Mouse (Mus musculus) G1E-ER4 (cell line): Measurements from ENCODE around the gene Ebf4. TPM values are rescaled to one million over a fixed set of nuclear protein-coding genes. Genes with fewer than 3 reads are reported as not detected.

Experiments
- GATA1 ChIP-seq: IDR thresholded peaks from one replicate; pipeline ENCODE4 v1.8.0; 2012; ENCODE audit warnings: low read length, inconsistent platforms
- polyA plus RNA-seq: library from polyadenylated mRNA; stranded (reverse); fragments of >175 nt; gene quantifications from 2 replicates; pipeline ENCODE4 v1.2.3, GENCODE M21; 2012

Ebf4 gene
- polyA plus RNA-seq, 1 experiment, result not detected

DNA sequence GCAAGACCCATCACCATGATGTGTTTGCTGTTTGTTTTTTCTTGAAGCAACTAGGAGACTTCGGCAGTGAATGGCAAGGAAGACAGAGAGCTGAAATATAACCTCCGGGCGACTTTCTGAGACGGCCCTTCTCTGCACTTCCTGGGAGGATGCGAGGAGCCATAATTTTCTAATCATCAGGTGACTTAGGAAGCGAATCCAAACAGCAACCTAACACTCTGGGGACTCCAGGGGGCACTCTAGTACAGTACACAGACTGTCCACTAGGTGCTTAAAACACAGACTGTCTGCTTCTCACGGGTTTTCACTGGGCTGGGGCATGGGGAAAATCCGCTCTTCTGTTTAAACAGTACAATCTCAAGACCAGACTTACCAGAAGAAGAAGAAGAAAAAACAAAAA is 3.5 kb upstream of the Ebf4 start:
- TF ChIP-seq GATA1, result no peak

DNA sequence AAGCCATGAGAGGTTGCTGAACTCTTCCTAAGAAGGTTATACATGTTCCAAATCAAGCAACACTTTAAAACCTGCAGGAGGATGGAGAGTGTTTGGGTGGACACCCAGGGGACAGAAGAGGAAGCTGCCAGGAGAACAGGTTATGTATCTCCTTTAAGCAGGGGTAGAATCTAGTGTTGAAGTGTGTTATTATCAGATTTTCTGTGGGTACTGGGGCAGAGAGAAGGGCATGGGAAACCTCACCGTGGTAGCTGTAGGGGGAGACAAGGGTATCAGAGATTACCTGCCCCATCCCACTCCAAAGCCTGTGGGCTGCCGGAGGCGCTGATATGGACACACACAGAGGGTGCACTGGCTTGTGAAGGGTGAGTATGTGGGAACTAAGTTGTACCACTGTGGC is 2.0 kb upstream of the Ebf4 start:
- TF ChIP-seq GATA1, result no peak

DNA sequence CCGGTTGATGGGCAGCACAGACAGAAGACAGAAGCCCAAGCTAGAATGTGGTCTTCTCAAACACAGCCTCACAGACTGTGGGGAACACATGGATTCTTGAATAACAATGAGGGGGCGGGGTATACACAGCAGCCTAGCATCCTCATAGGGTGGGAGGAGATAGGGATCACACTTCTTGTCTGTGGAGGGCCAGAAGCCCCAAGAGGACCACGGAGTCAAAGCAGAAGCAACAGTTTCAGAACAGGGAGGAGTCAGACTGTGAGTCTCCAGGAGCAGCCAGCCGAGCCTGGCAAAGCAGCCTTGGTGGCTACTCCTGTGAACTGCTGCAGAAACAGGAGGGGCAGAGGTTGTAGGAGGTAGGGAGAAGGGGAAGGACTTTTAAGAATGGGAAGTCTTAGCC is 1.5 kb upstream of the Ebf4 start:
- TF ChIP-seq GATA1, result no peak

DNA sequence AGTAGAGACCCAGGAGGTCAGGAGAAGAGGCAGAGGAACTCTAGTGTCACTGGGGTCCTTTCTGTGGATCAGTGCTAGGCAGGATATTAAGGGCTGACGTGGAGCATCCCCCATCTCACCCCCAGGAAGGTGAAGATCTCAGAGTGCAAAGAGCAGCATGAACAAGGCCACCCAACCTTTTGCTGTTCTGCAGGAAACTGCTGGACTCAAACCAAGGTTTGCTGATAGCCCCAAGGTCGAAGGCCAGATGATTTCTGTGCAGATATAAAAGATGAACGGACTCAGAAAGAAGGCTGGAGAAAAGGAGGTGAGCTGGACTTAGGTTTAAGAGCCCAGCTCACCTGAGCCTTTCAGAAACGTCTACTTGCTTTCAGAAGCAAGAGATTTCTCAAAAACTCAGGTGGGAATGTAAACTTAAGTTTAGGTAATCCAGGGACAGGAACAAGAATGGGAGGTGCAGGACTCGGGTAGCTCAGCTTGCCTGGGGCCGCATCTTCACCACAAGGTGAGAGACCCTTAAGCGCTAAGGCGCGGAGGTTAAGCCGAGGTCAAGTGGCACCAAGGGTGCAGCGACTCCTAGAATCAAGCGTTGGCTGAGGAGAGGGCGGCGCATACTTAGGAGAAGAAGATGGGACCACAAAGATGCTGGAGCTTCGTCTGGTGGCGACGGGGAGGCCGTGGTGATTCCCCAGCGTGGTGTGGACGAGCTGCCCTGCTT is 592 bp upstream of the Ebf4 start:
- TF ChIP-seq GATA1, result no peak

DNA sequence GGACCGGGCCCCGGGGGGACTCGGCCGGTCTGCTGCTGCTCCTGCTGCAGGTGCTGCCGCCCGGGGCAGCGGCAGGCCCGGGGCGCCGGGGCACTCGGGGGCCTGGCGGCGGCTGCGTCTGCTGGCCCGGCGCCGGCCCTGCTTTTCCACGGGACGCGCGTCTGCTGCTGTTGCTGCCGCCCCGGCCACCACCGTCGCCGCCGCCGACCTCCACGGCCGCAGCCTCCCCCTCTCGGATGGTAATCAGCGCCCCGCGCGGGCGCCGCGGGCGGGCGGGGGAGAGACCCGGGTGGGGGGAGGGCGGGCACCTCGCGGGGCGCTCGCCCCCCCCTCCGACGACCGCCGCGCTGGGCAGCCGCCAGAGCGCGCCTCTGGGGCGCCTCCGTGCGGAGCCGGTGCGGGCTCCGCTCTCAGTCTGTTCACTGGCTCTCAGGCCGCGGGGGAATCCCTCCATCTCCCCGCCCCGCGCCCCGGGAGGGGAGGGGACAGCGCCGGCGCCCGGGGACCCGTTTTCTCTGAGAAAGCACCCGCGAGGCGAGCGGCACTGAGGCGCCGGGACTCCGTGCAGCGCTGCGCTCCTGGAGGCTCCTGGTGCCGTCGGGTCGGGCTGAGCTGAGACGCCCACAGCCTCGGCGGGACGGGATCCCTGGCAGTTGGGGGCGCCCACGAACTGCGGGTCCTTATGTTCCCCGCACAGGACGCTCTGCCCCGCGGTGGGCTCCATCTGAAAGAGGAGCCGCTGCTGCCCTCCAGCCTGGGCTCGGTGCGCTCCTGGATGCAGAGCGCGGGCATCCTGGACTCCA is 563 bp downstream of the Ebf4 start:
- no peak for TF ChIP-seq GATA1

DNA sequence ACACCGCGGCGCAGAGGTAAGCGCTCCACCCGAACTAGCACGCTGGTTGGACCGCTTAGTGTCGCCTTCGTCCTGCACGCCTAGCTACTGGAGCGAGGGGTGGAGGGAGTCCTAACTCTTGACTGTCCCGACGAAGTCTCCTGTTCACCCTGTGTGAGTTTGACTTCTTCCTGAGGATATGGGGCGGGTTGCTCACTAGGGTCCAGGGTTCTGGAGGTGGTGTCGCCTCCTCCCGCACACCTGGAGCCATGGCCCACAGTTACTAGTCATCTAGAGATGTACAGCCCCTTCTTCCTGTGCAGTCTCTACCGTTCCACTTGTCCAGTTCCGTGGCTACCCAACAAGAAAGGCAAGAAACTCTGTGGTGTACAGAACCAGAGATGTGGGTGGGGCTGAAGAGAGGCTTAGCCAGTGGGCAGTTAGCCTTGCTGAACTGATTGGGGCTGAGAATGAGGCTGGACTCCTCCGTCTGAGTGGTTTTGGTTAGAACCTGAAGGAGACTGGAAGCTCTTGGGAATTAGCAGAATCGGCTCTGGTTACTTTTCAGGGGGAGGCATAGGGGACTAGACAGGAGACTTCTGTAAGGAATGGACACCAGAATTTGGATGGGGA is 1.3 kb downstream of the Ebf4 start:
- no peak for TF ChIP-seq GATA1

DNA sequence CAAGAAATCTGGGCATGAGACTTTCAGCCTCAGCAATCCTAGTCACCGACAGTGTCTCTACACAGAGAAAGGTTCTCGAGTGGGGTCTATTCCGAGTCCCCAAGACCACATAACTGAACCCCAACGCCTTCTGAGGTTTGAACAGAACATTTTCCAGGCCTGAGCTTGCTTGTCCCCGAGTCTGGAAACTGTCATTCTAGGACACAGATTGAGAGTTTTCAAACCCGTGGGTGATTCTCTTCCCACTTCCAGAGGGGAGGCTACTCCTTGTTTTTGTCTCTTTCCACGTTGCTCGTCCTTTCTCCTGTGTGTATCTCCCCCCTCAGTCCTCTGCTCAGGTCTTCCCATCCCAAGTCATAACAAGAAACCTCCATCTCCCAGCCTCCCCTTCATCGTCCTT is 2.6 kb downstream of the Ebf4 start:
- no peak for TF ChIP-seq GATA1

DNA sequence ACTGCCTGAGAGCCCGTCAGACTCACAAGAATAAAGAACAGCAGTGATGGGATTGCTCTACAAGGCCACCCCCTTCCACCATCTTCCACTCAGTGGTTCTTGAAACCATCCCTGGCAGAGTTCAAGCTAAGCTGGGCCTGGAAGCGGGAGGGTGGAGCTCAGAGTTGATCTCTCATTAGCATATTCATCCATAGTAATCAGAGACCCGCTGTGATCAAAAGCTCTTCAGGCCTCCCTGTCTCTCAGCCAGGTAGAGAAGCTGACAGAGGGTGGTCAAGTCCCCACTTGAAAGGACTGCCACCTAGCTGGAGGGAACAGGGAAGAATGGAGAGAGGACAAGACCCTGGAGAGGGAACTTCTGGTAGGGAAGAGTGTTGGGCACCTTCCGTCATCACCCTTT is 8.0 kb downstream of the Ebf4 start:
- TF ChIP-seq GATA1, result no peak

DNA sequence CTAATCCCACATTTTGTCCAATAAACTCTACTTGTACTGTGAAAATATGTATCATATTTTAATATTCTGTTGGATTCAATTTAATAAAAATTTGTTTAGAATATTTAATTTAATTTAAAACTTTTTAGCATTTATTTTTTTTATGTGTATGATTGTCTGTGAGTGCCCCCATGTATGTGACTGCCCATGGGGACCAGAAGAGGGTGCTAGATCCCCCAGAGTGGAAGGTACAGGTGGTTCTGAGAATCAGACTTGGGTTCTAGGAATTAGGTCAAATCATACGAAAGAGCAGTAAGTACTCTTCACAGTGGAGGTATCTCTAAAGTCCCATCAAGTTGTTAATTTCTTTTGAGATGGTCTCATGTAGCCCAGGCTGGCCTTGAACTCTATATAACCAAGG is 32.1 kb downstream of the Ebf4 start:
- TF ChIP-seq GATA1, result no peak

DNA sequence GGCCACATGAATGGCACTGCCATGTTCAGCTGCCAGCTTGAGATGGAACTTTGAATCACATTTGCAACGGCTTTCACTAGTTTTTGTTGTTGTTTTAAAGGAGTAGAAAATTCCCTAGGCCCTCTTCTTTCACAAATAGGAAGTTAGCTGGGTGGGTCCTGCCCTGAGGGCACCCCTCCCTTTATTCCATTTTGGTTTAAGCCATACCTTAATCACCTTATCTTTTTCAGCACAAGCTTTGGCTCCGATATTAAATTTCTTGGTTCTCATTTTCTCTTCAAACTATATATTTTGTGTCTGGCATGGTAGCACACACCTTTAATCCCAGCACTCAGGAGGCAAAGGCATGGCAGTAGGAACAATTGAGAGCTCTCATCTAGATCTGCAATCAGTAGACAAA is 34.5 kb downstream of the Ebf4 start:
- TF ChIP-seq GATA1, result no peak

DNA sequence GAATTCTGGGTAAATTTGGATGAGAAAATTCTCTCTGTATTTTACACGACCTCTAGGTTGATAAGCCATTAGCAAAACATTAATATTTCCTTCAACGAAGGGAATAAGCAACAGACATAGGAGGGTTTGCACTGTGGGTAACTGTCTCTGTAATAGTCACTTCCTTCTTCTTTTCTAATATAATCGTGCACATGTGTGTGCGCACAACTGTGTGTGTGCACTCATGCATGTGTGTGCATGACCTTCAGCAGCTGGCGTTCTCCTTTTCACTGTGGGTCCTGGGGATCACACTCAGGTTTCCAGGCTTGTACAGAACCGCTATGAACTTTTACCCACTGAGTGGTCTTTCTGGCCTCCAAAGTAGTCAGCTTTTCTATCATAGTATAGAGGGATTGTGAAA is 40.1 kb downstream of the Ebf4 start:
- no peak for TF ChIP-seq GATA1

DNA sequence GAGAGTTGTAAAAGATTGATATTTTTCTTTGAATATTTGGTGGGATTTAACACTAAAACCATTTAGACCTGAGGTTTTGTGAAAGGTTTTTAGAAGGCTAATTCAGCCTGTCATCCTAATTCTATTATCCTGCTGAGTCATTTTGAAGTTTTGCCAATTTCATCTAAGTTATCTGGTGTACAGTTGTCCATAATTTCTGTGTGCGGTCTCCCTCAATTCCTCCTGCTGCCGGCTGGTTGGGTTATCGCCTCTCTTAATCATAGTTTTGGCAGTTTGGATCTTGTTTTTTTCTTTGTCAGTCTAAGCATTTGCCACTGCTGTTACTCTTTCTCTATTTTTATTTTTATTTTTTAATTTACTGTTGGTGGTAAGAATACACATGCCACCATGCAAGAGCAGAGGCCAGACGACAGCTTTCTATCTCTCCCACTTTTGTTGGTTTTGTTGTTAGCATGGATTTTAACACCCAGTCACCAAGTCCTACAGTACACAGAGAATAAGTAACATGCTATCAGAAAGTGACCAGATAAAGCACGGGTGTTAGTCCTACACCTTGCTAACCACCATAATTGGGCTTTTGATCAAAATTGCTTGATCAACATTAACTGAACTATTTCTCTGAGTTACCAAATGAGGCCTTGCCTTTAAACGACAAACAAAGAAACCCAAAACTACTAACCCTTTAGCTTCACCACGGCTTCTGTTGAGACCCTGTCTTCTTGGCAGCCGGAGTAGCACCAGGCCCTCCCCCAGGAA is 45.7 kb downstream of the Ebf4 start:
- peak; percentile 45 for TF ChIP-seq GATA1

DNA sequence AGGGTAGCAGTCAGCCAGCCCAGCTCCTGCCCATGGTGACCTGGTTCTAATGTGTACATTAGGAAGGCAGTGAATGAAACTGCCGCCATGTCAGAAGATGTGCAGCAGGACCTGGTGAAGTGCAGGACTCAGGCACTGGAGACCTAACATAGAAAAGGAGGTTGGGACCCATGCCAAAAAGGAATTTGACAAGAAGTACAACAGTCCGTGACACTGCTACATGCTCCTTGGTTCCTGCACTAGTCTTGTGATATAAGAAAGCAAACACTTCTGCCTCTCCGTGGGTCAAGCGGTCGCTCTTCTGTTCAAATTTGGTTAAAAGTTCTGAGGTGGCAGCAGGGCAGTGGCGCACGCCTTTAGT is 46.2 kb downstream of the Ebf4 start:
- TF ChIP-seq GATA1, result no peak

DNA sequence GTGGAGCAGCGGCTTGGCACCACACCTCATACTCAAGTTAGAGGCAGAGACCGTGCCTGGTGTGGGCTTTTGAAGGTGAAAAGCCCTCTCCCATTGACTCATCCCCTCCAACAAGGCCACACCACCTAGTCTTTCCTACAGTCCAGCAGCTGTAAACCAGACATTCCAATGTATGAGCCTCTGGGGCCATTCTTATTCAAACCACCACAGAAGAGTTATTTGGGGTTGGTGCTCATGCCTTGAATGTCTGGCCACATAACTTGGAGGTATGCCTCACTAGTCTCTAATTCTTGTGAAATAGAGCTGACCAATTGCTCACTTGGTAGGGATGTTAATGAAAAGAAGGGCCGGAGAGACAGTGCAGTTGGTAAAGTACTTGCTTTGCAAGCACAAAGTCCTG is 55.4 kb downstream of the Ebf4 start:
- TF ChIP-seq GATA1, result no peak

DNA sequence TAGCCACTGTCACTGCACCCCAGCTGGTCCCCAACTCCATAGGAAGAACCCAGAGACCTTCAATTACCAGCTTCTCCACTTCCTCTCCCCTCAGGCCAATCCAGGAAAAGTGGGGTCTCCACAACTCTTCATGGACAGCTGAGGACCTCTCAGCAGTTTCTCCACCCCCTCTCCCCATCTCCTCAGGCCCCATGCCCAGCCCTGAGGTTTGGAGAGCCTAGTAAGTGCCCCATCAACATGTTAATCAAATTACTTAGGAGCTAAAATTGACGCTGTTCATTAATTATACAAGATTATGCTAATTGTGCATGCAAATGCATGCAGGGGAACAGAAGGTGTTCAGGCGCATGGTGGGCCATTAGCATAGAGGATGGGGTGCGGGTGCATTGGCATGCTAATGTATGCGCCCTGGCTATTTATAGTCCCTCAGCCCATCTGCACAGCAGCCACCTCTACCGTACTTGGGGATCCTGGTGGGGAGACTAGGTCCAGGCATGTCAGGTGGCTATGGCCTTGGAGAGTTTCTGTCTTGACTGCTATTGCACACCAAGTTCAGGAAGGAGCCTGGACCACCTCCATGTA is 56.9 kb downstream of the Ebf4 start:
- no peak for TF ChIP-seq GATA1

DNA sequence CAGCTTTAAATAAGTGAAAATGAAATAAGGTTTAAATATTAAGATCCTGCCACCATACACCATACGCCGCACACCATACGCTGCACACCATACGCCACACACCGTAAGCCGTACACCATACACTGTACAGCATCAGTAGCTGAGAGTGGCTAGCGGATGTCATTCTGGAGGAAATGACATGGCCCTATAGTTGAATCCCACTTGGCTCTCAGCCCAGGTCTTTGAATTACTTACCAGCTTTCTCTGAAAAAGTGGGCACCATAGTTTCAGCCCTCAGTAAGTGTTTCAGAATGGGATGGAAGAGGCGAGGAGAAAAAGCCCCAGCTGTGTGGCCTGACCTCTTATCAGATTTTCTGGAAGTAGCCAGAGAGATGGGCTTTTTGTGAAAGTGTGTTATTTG is 58.4 kb downstream of the Ebf4 start:
- TF ChIP-seq GATA1, result no peak

DNA sequence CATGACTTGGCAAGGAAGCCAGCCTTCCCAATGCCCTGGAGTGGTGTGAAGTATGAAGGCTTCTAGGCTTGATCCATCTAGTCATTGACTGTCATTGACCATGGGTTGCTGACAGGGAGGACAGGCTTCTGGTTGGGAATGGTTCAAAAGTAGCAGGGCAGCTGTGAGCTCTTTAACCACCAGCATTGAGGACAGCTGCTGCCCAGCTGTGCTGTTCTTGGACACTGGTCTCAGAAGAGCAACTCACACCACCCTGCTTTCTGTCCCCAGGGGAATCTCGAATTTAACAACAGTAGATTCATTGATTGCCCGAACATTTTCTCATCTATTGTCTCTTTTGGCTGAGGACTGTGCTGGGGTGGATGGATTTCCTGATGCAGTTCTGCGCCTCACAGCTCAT is 58.9 kb downstream of the Ebf4 start:
- no peak for TF ChIP-seq GATA1
